ENCODE assay signal across 9 mouse cellular contexts in the genomic region with DNA sequence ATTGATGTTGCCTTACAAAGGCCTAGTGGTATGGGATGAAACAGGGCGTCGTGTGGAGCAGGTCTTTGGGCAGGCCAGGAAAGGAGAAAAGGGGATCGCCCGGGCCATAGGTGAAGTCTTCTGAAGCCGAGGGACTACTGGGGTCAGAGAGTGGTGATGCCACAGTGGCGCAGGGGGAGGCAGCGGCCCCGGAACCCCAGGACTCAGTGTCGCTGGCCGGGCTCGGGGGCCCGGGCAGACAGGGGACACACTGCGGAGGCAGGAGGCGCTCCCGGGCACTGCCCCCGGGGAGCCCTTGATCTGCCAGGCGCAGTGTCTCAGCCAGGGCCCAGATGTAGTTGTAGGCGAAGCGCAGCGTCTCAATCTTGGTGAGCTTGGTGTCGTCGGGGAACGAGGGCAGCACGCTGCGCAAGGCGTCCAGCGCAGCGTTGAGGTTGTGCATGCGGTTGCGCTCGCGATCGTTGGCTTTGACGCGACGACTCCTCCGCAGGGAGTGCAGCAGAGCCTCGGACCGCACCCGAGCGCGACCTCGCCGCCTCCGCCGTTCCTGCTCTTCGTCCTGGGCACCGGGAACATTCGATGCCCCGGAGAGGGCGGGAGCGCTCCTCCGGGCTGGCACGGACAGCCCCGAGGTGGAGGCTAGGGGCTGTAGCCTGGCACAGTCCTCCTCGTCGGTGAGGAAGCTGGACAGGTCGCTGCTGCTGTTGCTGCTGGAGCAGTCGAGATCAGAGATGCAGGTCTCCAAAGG. TPM values are rescaled to one million over a fixed set of nuclear protein-coding genes. Genes with fewer than 3 reads are reported as not detected.
DNase-seq lines count a peak whose midpoint lies in the region; ATAC-seq and TF ChIP-seq lines count a peak whose summit lies in the region.
"Had no signal": no experiment of that assay in that cellular context is flagged by ENCODE, and none has a peak within 500 bp of the region (broad histone marks: within the 10 kb centered on the region; RNA-seq: fewer than 3 reads in every experiment).

No protein-coding gene starts in this region.

- H3K4me3 ChIP-seq in forebrain, embryonic 11.5 days (ENCODE audit: low read depth, low read length) = peak overlapping the region; percentile 32
- H3K4me3 ChIP-seq in limb, embryonic 12.5 days (replicated peaks) = peak overlapping the region; percentile 44
- H3K4me3 ChIP-seq in stomach, postnatal 0 days (ENCODE audit: low read depth, low read length) = peak overlapping the region; percentile 31; the same call in 1 of the 2 replicates
- H3K4me3 ChIP-seq in cerebellum, adult 2 months (replicated peaks; ENCODE audit: insufficient read depth, low read depth, low read length) = no peak overlapping the region

- no peak for TF ChIP-seq POLR2A in cerebellum, adult 2 months (IDR thresholded peaks at IDR 0.05; ENCODE audit: borderline replicate concordance, insufficient read depth, low read length)

- H3K36me3 ChIP-seq in forebrain, embryonic 11.5 days (ENCODE audit: control insufficient read depth, insufficient read depth, low read length) = no peaks in the 10 kb centered on the region
- no peaks in the 10 kb centered on the region for H3K36me3 ChIP-seq in limb, embryonic 12.5 days
- no peaks in the 10 kb centered on the region for H3K36me3 ChIP-seq in stomach, postnatal 0 days (ENCODE audit: control insufficient read depth, insufficient read depth, low read length)
- H3K36me3 ChIP-seq: liver, embryonic 13.5 days had no signal

- peak overlapping the region; percentile 44 for H3K4me2 ChIP-seq in forebrain, embryonic 11.5 days (ENCODE audit: low read depth, low read length, severe bottlenecking)
- H3K4me2 ChIP-seq in limb, embryonic 12.5 days = peak overlapping the region; percentile 72
- peak overlapping the region; percentile 14 for H3K4me2 ChIP-seq in stomach, postnatal 0 days (replicated peaks; ENCODE audit: low read depth)

- H3K27me3 ChIP-seq in forebrain, embryonic 11.5 days (ENCODE audit: control insufficient read depth, insufficient read depth, low read length) = peaks cover 94% of the 10 kb centered on the region
- H3K27me3 ChIP-seq in limb, embryonic 12.5 days = peaks cover 100% of the 10 kb centered on the region
- peaks cover 46% of the 10 kb centered on the region; the same call in 1 of the 2 replicates for H3K27me3 ChIP-seq in stomach, postnatal 0 days (ENCODE audit: control insufficient read depth, insufficient read depth, low read length)
- peaks cover 10% of the 10 kb centered on the region; the same call in 1 of the 2 replicates for H3K27me3 ChIP-seq in cerebellum, adult 2 months (ENCODE audit: control insufficient read depth, insufficient read depth, low read length)

- intact Hi-C loops in left cerebral cortex, postnatal 4 days (cut with DNase I) = no loop called here

- H3K9ac ChIP-seq in forebrain, embryonic 11.5 days (ENCODE audit: low read length) = peak overlapping the region; percentile 48
- H3K9ac ChIP-seq in limb, embryonic 12.5 days (replicated peaks) = peak overlapping the region; percentile 44; the same call in 1 of the 2 replicates
- H3K9ac ChIP-seq in stomach, postnatal 0 days (ENCODE audit: low read length) = no peak overlapping the region
- H3K9ac ChIP-seq: liver, embryonic 13.5 days had no signal

- TF ChIP-seq CTCF in stomach, postnatal 0 days (IDR thresholded peaks at IDR 0.05; ENCODE audit: low read depth) = no peak
- no peak for TF ChIP-seq CTCF in cerebellum, adult 2 months (IDR thresholded peaks at IDR 0.05; ENCODE audit: borderline replicate concordance, insufficient read depth, low read depth, low read length)

- no peak for TF ChIP-seq EP300 in stomach, postnatal 0 days (optimal IDR thresholded peaks at IDR 0.05)

- peak; percentile 68 for ATAC-seq in forebrain, embryonic 11.5 days (replicated peaks; ENCODE audit: low FRiP score)
- no peak for ATAC-seq in limb, embryonic 12.5 days (ENCODE audit: insufficient number of reproducible peaks, insufficient read depth, low FRiP score, low TSS enrichment, low read depth)
- ATAC-seq in stomach, postnatal 0 days (ENCODE audit: low FRiP score, low TSS enrichment) = no peak

- whole genome bisulfite sequencing in forebrain, embryonic 11.5 days = 1% methylated on average over 59 of the region's 59 CpGs
- under 1% methylated on average over 59 of the region's 59 CpGs for WGBS in limb, embryonic 12.5 days
- 2% methylated on average over 58 of the region's 59 CpGs for whole genome bisulfite sequencing in stomach, postnatal 0 days
- 1% methylated on average over 59 of the region's 59 CpGs for WGBS in cerebellum, adult 2 months

- H3K27ac ChIP-seq in forebrain, embryonic 11.5 days (ENCODE audit: low read depth, low read length) = peak overlapping the region; percentile 74
- no peak overlapping the region for H3K27ac ChIP-seq in limb, embryonic 12.5 days
- no peak overlapping the region for H3K27ac ChIP-seq in stomach, postnatal 0 days (replicated peaks)
- no peak overlapping the region for H3K27ac ChIP-seq in cerebellum, adult 2 months (ENCODE audit: insufficient read depth, low read length)
- H3K27ac ChIP-seq: liver, embryonic 13.5 days had no signal

- H3K9me3 ChIP-seq in forebrain, embryonic 11.5 days (ENCODE audit: control insufficient read depth, low read length) = no peaks in the 10 kb centered on the region
- H3K9me3 ChIP-seq in limb, embryonic 12.5 days = no peaks in the 10 kb centered on the region
- no peaks in the 10 kb centered on the region for H3K9me3 ChIP-seq in stomach, postnatal 0 days (ENCODE audit: control insufficient read depth, low read length)
- H3K9me3 ChIP-seq: liver, embryonic 13.5 days had no signal

- H3K4me1 ChIP-seq in forebrain, embryonic 11.5 days (replicated peaks; ENCODE audit: control insufficient read depth, insufficient read depth, low read length) = peaks cover 18% of the 10 kb centered on the region
- peaks cover 24% of the 10 kb centered on the region for H3K4me1 ChIP-seq in limb, embryonic 12.5 days (replicated peaks)
- 0 out of 2 replicates have a peak, but pooled peaks cover 3% of the 10 kb centered on the region for H3K4me1 ChIP-seq in stomach, postnatal 0 days (replicated peaks; ENCODE audit: control insufficient read depth, insufficient read depth)
- H3K4me1 ChIP-seq in cerebellum, adult 2 months (ENCODE audit: control insufficient read depth, insufficient read depth, low read length) = no peaks in the 10 kb centered on the region
- H3K4me1 ChIP-seq: liver, embryonic 13.5 days had no signal

- peak; percentile 54 for DNase-seq in retina, postnatal 1 day
- DNase-seq in retina, embryonic 14.5 days (ENCODE audit: low spot score) = no peak
- DNase-seq in forebrain, embryonic 11.5 days (ENCODE audit: low spot score) = no peak
- no peak for DNase-seq in stomach, postnatal 0 days (ENCODE audit: low spot score)
- no peak for DNase-seq in left cerebral cortex, postnatal 4 days
- no peak for DNase-seq in cerebellum, adult 2 months
- DNase-seq: liver, embryonic 13.5 days had no signal

RNA-seq across cellular contexts. Expression of a gene that starts 0.6 kb away (rescaled TPM):
- 27.6 and 33.2 TPM in 2 replicates for polyA plus RNA-seq in forebrain, embryonic 11.5 days (2014; fragmentation: Nextera tagmentation; extraction: Ambion mirVana)
- not detected in 2 replicates for polyA plus RNA-seq in limb, embryonic 12.5 days (2016; fragmentation: Nextera tagmentation; extraction: Ambion mirVana)
- 0.06 TPM in 1 of 2 replicates, not detected in the other for polyA plus RNA-seq in stomach, postnatal 0 days (2015; fragmentation: Nextera tagmentation; extraction: Ambion mirVana)
- total RNA-seq in left cerebral cortex, postnatal 4 days (2021) = not detected
- polyA plus RNA-seq in cerebellum, adult 2 months (2012; rRNA removed) = not detected in 2 replicates
- total RNA-seq: heart, postnatal 14 days had no signal
- polyA plus RNA-seq: liver, embryonic 13.5 days had no signal

RNA-seq across cellular contexts. Expression of a gene that starts 45.0 kb away (rescaled TPM):
- polyA plus RNA-seq in forebrain, embryonic 11.5 days (2014; fragmentation: Nextera tagmentation; extraction: Ambion mirVana) = 8.6 and 10.9 TPM in 2 replicates
- polyA plus RNA-seq in limb, embryonic 12.5 days (2016; fragmentation: Nextera tagmentation; extraction: Ambion mirVana) = 342 and 397 TPM in 2 replicates
- 10.1 and 10.6 TPM in 2 replicates for polyA plus RNA-seq in stomach, postnatal 0 days (2015; fragmentation: Nextera tagmentation; extraction: Ambion mirVana)
- 10 to 100 TPM; 40.6 to 40.7 TPM for total RNA-seq in left cerebral cortex, postnatal 4 days (2021)
- 65.0 and 78.2 TPM in 2 replicates for polyA plus RNA-seq in cerebellum, adult 2 months (2012; rRNA removed)

Comparison
In these comparisons a context has a peak if more than half of its experiments do, and no peak if none do; other contexts are left out.
1. H3K4me2 ChIP-seq: peak in every context shown above with its lines; median percentile 72 in limb, embryonic 12.5 days; 44 in forebrain, embryonic 11.5 days; 14 in stomach, postnatal 0 days.
2. RNA of a gene that starts 0.6 kb away (polyA plus RNA-seq): 27.6 to 33.2 TPM in forebrain, embryonic 11.5 days; not detected in limb, embryonic 12.5 days, not detected in cerebellum, adult 2 months and 0.06 TPM in stomach, postnatal 0 days; every median in the first group is over 10 times any median in the second.